Mouse (Mus musculus) megakaryocyte, adult 5-6 weeks (primary cell): ENCODE results near the gene Adgrl1. TPM values are rescaled to one million over a fixed set of nuclear protein-coding genes. Genes with fewer than 3 reads are reported as not detected.

ENCODE experiments used
- ATAC-seq: 2 replicates; pipeline ENCODE4 v1.8.0; 2016; ENCODE audit warnings: mild to moderate bottlenecking, inconsistent platforms; ENCODE audit not compliant: poor library complexity, severe bottlenecking
- total RNA-seq, 2 experiments: library from RNA; stranded (forward) in 1 of 2; stranded (reverse) in 1 of 2; fragments of 153-499, 151-499 nt in 1 of 2; fragments of 221-1000, 200-1000 nt in 1 of 2; gene quantifications; 2 replicates each; pipeline versions ENCODE4 v1.2.3 to v1.2.4; 2015 to 2017

Adgrl1 gene
- total RNA-seq, 2 experiments from 2014 or later, result 1.7 to 2.4 TPM

- ATAC-seq, result no peak
These were observed 1.9 kb downstream of the Adgrl1 start for GRCm38 (mm10) chr8:83901566-83902485.

- ATAC-seq, result no peak
These were observed 3.2 kb downstream of the Adgrl1 start for GRCm38 (mm10) chr8:83902961-83903666.

GRCm38 (mm10) chr8:83908583-83908982 lies 8.7 kb downstream of the Adgrl1 start:
- no peak for ATAC-seq

GRCm38 (mm10) chr8:83909311-83909710 lies 9.4 kb downstream of the Adgrl1 start:
- no peak for ATAC-seq

GRCm38 (mm10) chr8:83911809-83912731 lies 12.2 kb downstream of the Adgrl1 start:
- ATAC-seq, result no peak

GRCm38 (mm10) chr8:83914232-83914631 lies 14.3 kb downstream of the Adgrl1 start:
- no peak for ATAC-seq

GRCm38 (mm10) chr8:83914860-83915259 lies 15.0 kb downstream of the Adgrl1 start:
- ATAC-seq, result no peak

GRCm38 (mm10) chr8:83916015-83916414 lies 16.1 kb downstream of the Adgrl1 start:
- ATAC-seq, result no peak

- no peak for ATAC-seq
These were observed 17.7 kb downstream of the Adgrl1 start for GRCm38 (mm10) chr8:83917566-83917965.

- ATAC-seq, result peak; percentile 63
These were observed 21.7 kb downstream of the Adgrl1 start for GRCm38 (mm10) chr8:83921558-83921957.

GRCm38 (mm10) chr8:83922727-83923126 lies 22.8 kb downstream of the Adgrl1 start:
- no peak for ATAC-seq

- ATAC-seq, result no peak
These were observed 24.7 kb downstream of the Adgrl1 start for GRCm38 (mm10) chr8:83924585-83924984.

- no peak for ATAC-seq
These were observed 26.4 kb downstream of the Adgrl1 start for GRCm38 (mm10) chr8:83926266-83926665.

- ATAC-seq, result no peak
These were observed 34.3 kb downstream of the Adgrl1 start for GRCm38 (mm10) chr8:83934222-83934621.

GRCm38 (mm10) chr8:83934994-83935393 lies 35.1 kb downstream of the Adgrl1 start:
- no peak for ATAC-seq

- ATAC-seq, result no peak
These were observed 35.5 kb downstream of the Adgrl1 start for GRCm38 (mm10) chr8:83935435-83935834.

- ATAC-seq, result no peak
These were observed 37.7 kb downstream of the Adgrl1 start for GRCm38 (mm10) chr8:83937645-83938044.

- no peak for ATAC-seq
These were observed 38.4 kb downstream of the Adgrl1 start for GRCm38 (mm10) chr8:83938330-83938729.

GRCm38 (mm10) chr8:83941066-83941677 lies 41.3 kb downstream of the Adgrl1 start:
- no peak for ATAC-seq

GRCm38 (mm10) chr8:83942446-83942845 lies 42.5 kb downstream of the Adgrl1 start:
- no peak for ATAC-seq
